Mouse (Mus musculus) CH12.LX (cell line): Measurements from ENCODE around the gene Bmp6.

Source experiments
- BHLHE40 ChIP-seq: IDR thresholded peaks from 2 replicates; pipeline ENCODE4 v1.6.1; 2011; ENCODE audit warnings: mild to moderate bottlenecking, low read depth, low read length, improper control_type of control experiment
- CHD1 ChIP-seq: IDR thresholded peaks from 2 replicates; pipeline ENCODE4 v1.6.1; 2012; ENCODE audit warnings: low read depth, low read length, improper control_type of control experiment, inconsistent platforms
- CTCF ChIP-seq, 2 experiments: IDR thresholded peaks in 1 of 2; conservative IDR thresholded peaks in 1 of 2; 2 replicates each; pipeline ENCODE4 v1.5.1; 2011 to 2012; ENCODE audit warnings: low read depth in 2 of 2, low read length in 2 of 2, improper control_type of control experiment in 1 of 2, inconsistent platforms in 1 of 2, mild to moderate bottlenecking in 1 of 2, moderate library complexity in 1 of 2
- EP300 ChIP-seq: IDR thresholded peaks from 2 replicates; pipeline ENCODE4 v1.6.1; 2011; ENCODE audit warnings: low read length, improper control_type of control experiment
- JUN ChIP-seq: IDR thresholded peaks from 2 replicates; pipeline ENCODE4 v1.6.1; 2011; ENCODE audit warnings: low read depth, mild to moderate bottlenecking, low read length, improper control_type of control experiment, moderate library complexity; ENCODE audit not compliant: insufficient read depth
- MAFK ChIP-seq: IDR thresholded peaks from 2 replicates; pipeline ENCODE4 v1.6.1; 2011; ENCODE audit warnings: low read length, improper control_type of control experiment; ENCODE audit not compliant: insufficient replicate concordance
- POLR2A ChIP-seq: IDR thresholded peaks from 2 replicates; pipeline ENCODE4 v1.6.1; 2011; ENCODE audit warnings: low read depth, mild to moderate bottlenecking, improper control_type of control experiment, low read length
- RAD21 ChIP-seq: IDR thresholded peaks from 2 replicates; pipeline ENCODE4 v1.6.1; 2011; ENCODE audit warnings: low read depth, mild to moderate bottlenecking, low read length, improper control_type of control experiment, moderate library complexity
- TCF12 ChIP-seq: IDR thresholded peaks from 2 replicates; pipeline ENCODE4 v1.6.1; 2014; ENCODE audit warnings: low read depth, mild to moderate bottlenecking, inconsistent platforms, low read length, improper control_type of control experiment
- USF1 ChIP-seq: IDR thresholded peaks from 2 replicates; pipeline ENCODE4 v1.6.1; 2014; ENCODE audit warnings: low read depth, mild to moderate bottlenecking, inconsistent platforms, low read length, improper control_type of control experiment
- ZC3H11A ChIP-seq: IDR thresholded peaks from 2 replicates; pipeline ENCODE4 v1.6.1; 2012; ENCODE audit warnings: low read depth, mild to moderate bottlenecking, inconsistent platforms, low read length, improper control_type of control experiment
- ZKSCAN1 ChIP-seq: IDR thresholded peaks from 2 replicates; pipeline ENCODE4 v1.6.1; 2012; ENCODE audit warnings: low read depth, inconsistent platforms, low read length, improper control_type of control experiment, borderline replicate concordance
- ZNF384 ChIP-seq: IDR thresholded peaks from 2 replicates; pipeline ENCODE4 v1.6.1; 2012; ENCODE audit warnings: low read depth, low read length, improper control_type of control experiment, inconsistent platforms

- TF ChIP-seq USF1 (no peak), CTCF (conservative IDR thresholded peaks at IDR 0.05 in 1 of 2, IDR thresholded peaks at IDR 0.05 in 1 of 2; ENCODE audit: low read depth in 2 of 2, low read length in 2 of 2) (no peak), RAD21 (no peak), ZKSCAN1 (no peak), EP300 (no peak), TCF12 (no peak), POLR2A (no peak), BHLHE40 (no peak), ZC3H11A (no peak), CHD1 (no peak), JUN (no peak), MAFK (no peak), ZNF384 (no peak)
These were observed 48.3 kb upstream of the Bmp6 start for GRCm38 (mm10) chr13:38296601-38297000.
